Mouse (Mus musculus) forebrain, embryonic 11.5 days (tissue): ENCODE results near the gene Trim24. TPM values are rescaled to one million over a fixed set of nuclear protein-coding genes. Genes with fewer than 3 reads are reported as not detected.

ENCODE experiments used
- ATAC-seq: fragments of 200-750 bp; cut with Nextera tagmentation; replicated peaks from 2 replicates; pipeline ENCODE4 v1.8.0; 2017; ENCODE audit warnings: moderate TSS enrichment; ENCODE audit not compliant: low FRiP score
- DNase-seq: peaks from one replicate; pipeline ENCODE4 v3.0.0-alpha.2; 2017; ENCODE audit warnings: low spot score
- H3K27ac ChIP-seq: fragments of 300-500 bp; sonication (generic); 2 replicates; pipeline ENCODE4 v1.5.1; 2014; ENCODE audit warnings: low read depth, low read length
- H3K27me3 ChIP-seq: fragments of 300-500 bp; sonication (generic); 2 replicates; pipeline ENCODE4 v1.6.1; 2014; ENCODE audit warnings: mild to moderate bottlenecking, low read length, mixed read lengths; ENCODE audit not compliant: control insufficient read depth, insufficient read depth
- H3K36me3 ChIP-seq: fragments of 300-500 bp; sonication (generic); 2 replicates; pipeline ENCODE4 v1.6.1; 2014; ENCODE audit warnings: mild to moderate bottlenecking, low read length, moderate library complexity, mixed read lengths; ENCODE audit not compliant: control insufficient read depth, insufficient read depth
- H3K4me1 ChIP-seq: fragments of 300-500 bp; sonication (generic); replicated peaks from 2 replicates; pipeline ENCODE4 v1.6.1; 2014; ENCODE audit warnings: low read length, mixed read lengths; ENCODE audit not compliant: control insufficient read depth, insufficient read depth
- H3K4me2 ChIP-seq: fragments of 300-500 bp; sonication (generic); 2 replicates; pipeline ENCODE4 v1.6.1; 2014; ENCODE audit warnings: low read depth, mild to moderate bottlenecking, low read length, moderate library complexity, mixed read lengths; ENCODE audit not compliant: severe bottlenecking
- H3K4me3 ChIP-seq: fragments of 300-500 bp; sonication (generic); 2 replicates; pipeline ENCODE4 v1.5.1; 2014; ENCODE audit warnings: low read depth, low read length
- H3K9ac ChIP-seq: fragments of 300-500 bp; sonication (generic); 2 replicates; pipeline ENCODE4 v1.6.1; 2014; ENCODE audit warnings: low read length
- H3K9me3 ChIP-seq: fragments of 300-500 bp; sonication (generic); 2 replicates; pipeline ENCODE4 v1.6.1; 2016; ENCODE audit warnings: low read length, mixed read lengths; ENCODE audit not compliant: control insufficient read depth
- WGBS: fragments of 180-500 bp; shearing (Covaris S2); extraction: QIAGEN DNeasy Blood & Tissue Kit; methylation state at CpG from one replicate; pipeline ENCODE4 v1.1.7; 2014; 5-methylcytosine and 5-hydroxymethylcytosine counted together
- polyA plus RNA-seq: library from polyadenylated mRNA; unstranded; fragments of >200 nt; fragmentation: Nextera tagmentation; extraction: Ambion mirVana; gene quantifications from 2 replicates; pipeline ENCODE4 v1.2.1, GENCODE M21; 2014

Gene Trim24
- polyA plus RNA-seq, 1 experiment from 2014 or later, result 39.9 TPM

DNA sequence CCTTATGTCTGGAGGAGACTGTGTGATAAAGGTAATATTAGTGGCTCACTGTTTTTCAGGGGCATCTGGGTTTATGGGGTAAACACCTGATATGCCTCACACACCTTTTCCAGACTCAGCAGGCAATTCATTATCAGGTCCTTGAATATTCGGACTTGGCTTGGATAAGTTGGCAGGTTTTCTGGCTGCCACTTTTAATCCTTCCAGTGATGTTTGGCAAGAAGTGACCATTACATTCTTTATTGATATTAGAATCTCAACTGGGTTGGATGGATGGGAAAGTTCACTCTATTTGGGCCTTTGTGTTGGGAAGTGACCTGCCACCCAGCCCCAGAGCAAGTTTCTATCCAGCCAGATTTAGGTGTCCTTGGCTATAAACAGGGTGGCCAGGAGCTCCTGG, 7.6 kb downstream of the Trim24 start:
- DNase-seq, result no peak
- Histone ChIP-seq H3K4me1 (no peaks in the 10 kb centered on the region), H3K9me3 (peaks cover 47% of the 10 kb centered on the region), H3K4me3 (no peak overlapping the region), H3K27ac (no peak overlapping the region), H3K4me2 (no peak overlapping the region), H3K36me3 (peaks cover 25% of the 10 kb centered on the region), H3K27me3 (no peaks in the 10 kb centered on the region), H3K9ac (no peak overlapping the region)
- no peak for ATAC-seq
- 90% methylated on average over 1 of the region's 1 CpGs for WGBS

DNA sequence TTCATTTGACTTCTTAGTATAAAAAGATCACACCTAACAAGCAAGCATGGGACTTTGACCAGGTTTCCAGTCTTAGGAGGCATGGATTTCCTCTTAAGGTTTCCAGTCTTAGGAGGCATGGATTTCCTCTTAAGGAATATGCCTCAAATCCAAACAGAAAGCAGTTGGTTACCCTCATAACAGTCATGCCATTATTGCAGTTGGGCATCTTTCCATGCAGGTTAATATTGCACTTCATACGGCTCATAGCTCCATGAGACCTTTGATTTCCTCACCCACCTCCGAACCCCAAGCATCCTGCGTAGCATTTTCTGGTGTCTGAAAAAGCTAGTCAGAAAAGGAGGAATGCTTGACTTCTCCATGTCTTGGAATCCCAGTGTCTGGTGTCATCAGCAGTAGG, 10.0 kb downstream of the Trim24 start:
- Histone ChIP-seq H3K4me1 (no peaks in the 10 kb centered on the region), H3K4me3 (no peak overlapping the region), H3K9ac (no peak overlapping the region), H3K4me2 (no peak overlapping the region), H3K27ac (no peak overlapping the region), H3K9me3 (peaks cover 26% of the 10 kb centered on the region; the same call in 1 of the 2 replicates), H3K36me3 (peaks cover 25% of the 10 kb centered on the region), H3K27me3 (no peaks in the 10 kb centered on the region)
- WGBS, result 95% methylated on average over 3 of the region's 3 CpGs
- ATAC-seq, result no peak
- DNase-seq, result no peak

DNA sequence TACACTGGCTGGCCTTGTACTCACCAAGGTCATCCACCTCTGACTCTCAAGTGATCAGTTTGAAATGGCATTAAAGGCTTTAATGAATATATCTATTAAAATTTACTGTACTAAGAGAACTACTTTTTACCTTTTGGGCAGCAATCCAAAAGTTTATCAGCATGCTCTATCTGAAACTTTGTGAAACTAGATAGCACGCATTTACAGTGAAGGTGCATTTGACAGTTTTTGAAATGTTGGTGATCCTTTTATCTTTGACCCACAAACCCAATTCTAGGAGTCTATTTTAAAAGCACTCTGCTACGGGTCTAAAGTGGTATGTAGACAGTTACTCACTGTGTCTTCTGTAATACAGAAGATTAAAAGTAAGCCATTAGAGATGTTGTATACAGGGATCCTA, 23.0 kb downstream of the Trim24 start:
- WGBS, result 92% methylated on average over 2 of the region's 2 CpGs
- H3K4me2 ChIP-seq, result no peak overlapping the region
- peaks cover 6% of the 10 kb centered on the region; the same call in 1 of the 2 replicates for H3K9me3 ChIP-seq
- no peak overlapping the region for H3K9ac ChIP-seq
- no peak for DNase-seq
- no peak overlapping the region for H3K27ac ChIP-seq
- H3K27me3 ChIP-seq, result no peaks in the 10 kb centered on the region
- no peak for ATAC-seq
- no peaks in the 10 kb centered on the region for H3K36me3 ChIP-seq
- H3K4me3 ChIP-seq, result no peak overlapping the region
- no peaks in the 10 kb centered on the region for H3K4me1 ChIP-seq

DNA sequence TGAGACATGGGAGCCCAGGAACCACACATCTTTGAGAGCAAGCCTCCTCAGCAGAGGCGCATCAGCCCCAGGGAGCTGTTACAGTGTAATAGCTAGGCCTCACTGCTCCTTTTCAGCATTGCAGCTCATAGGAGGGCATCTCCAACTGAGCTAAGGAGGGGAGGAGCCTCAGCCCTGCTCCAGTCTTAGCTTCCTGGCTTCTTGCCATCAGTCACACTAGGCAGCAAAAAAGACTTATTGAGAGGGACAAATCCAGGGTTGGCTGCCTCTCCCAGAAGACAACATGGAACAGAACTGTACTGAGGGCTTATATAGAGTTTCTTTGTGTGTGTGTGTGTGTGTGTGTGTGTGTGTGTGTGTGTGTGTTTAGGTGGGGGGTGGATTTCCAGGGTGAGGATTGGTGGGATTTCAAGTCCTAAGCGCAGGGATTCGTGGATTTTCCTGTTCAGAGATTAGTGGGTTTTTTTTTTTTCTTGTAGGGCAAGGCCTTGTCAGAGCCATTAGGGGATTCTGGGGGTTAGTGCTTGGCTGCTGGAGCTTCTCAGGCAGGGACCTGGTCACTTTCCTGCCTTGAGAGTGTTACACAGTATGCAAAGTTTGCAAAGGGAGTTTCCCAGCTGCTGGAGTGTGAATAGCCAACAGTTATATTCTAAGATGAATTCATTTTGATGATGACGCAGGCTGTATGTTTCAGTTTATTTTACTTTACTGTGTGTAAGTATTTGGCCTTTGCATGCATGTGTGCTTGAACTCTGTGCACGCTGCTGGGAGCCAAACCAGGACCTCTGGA, 25.2 kb downstream of the Trim24 start:
- no peak overlapping the region for H3K9ac ChIP-seq
- no peaks in the 10 kb centered on the region for H3K4me1 ChIP-seq
- H3K4me2 ChIP-seq, result no peak overlapping the region
- WGBS, result 83% methylated on average over 5 of the region's 5 CpGs
- no peaks in the 10 kb centered on the region for H3K27me3 ChIP-seq
- no peak overlapping the region for H3K4me3 ChIP-seq
- DNase-seq (no peak), ATAC-seq (peak; percentile 42; the same call in 1 of the 2 replicates)
- no peaks in the 10 kb centered on the region for H3K36me3 ChIP-seq
- H3K9me3 ChIP-seq, result peaks cover 6% of the 10 kb centered on the region; the same call in 1 of the 2 replicates
- H3K27ac ChIP-seq, result no peak overlapping the region

DNA sequence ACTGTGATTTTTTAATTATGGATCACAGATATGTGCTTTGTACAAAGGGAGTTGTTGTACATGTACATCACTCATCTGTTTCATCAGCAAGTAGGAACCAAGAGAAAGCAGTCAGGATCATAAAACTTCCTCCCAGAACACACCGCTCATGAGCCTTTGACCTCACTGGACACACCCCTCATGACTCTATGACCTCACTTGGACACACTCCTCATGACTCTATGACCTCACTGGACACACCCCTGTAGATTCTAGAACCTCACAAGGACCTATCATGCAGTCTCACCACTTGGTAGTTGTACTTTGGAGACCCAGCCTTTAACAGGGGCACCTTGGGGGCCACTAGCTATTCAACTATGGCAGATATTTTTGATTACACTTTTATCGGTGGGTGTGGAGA, 29.6 kb downstream of the Trim24 start:
- WGBS, result 91% methylated on average over 2 of the region's 2 CpGs
- Histone ChIP-seq H3K27ac (no peak overlapping the region), H3K9me3 (no peaks in the 10 kb centered on the region), H3K4me3 (no peak overlapping the region), H3K4me1 (no peaks in the 10 kb centered on the region), H3K27me3 (no peaks in the 10 kb centered on the region), H3K4me2 (no peak overlapping the region), H3K36me3 (peaks cover 5% of the 10 kb centered on the region; the same call in 1 of the 2 replicates), H3K9ac (no peak overlapping the region)
- no peak for DNase-seq
- no peak for ATAC-seq

DNA sequence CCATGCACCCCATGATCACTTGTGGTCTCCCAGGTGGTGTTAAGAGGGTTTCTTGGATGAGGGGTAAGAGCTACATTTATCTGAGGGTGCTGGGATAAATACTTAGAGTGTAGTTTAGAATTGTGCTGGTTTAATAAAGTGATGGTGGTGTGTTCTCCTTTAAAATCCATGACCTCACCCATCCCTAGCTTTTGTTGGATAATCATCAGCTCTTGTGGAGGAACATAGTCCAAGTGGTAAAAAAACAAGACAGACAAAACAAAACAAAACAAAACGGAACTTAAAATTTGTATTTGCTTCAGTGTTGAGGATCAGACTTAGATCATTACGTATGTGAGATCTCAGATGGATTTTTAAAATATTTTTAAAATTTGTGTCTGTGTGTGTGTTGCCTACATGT, 31.2 kb downstream of the Trim24 start:
- no peaks in the 10 kb centered on the region for H3K4me1 ChIP-seq
- H3K36me3 ChIP-seq, result peaks cover 5% of the 10 kb centered on the region; the same call in 1 of the 2 replicates
- no peak for DNase-seq
- H3K9ac ChIP-seq, result no peak overlapping the region
- ATAC-seq, result no peak
- H3K4me3 ChIP-seq, result no peak overlapping the region
- WGBS, result 96% methylated on average over 2 of the region's 2 CpGs
- no peak overlapping the region for H3K27ac ChIP-seq
- H3K9me3 ChIP-seq, result no peaks in the 10 kb centered on the region
- no peaks in the 10 kb centered on the region for H3K27me3 ChIP-seq
- H3K4me2 ChIP-seq, result no peak overlapping the region

DNA sequence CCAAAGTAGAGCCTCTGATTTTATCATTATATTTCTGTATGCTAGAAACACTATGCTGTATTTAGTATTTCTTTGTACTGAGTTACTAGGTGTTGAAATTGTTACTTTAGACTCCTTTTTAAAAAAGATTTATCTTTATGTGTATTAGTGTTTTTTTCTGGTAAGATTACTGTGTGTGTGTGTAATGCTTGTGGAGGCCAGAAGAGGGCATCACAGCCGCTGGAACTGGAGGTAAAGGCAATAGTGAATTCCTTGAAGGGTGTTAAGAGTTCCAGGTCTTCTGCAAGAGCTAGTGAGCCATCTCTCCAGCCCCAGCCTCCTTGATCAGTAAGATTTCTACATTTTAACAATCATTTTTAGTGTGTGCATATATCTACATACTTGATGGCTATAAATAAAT, 33.2 kb downstream of the Trim24 start:
- Histone ChIP-seq H3K9me3 (no peaks in the 10 kb centered on the region), H3K4me2 (no peak overlapping the region), H3K4me1 (no peaks in the 10 kb centered on the region), H3K4me3 (no peak overlapping the region), H3K9ac (no peak overlapping the region), H3K27ac (no peak overlapping the region), H3K27me3 (no peaks in the 10 kb centered on the region), H3K36me3 (peaks cover 5% of the 10 kb centered on the region; the same call in 1 of the 2 replicates)
- no peak for ATAC-seq
- WGBS, result 90% methylated on average over 1 of the region's 1 CpGs
- DNase-seq, result no peak

DNA sequence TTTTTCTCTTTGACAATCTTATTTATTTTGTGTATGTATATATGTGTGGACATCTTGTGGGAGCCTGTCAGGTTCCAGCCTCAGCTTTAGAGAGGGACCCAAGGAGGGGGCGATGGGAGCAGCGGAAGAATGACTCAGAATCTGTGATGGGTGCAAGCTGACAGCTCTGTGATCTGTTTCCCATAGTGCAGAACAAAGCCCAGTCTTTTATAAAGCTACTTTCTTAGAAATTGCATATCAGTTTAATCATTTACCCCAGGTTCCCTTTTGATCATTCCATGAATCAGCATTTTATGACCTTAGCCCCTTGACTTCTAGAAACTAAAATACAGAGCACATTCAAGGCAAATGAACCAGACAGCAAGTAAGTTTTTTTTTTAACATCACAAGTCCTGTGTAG, 42.9 kb downstream of the Trim24 start:
- no peak overlapping the region for H3K27ac ChIP-seq
- no peaks in the 10 kb centered on the region for H3K4me1 ChIP-seq
- no peaks in the 10 kb centered on the region; the same call in 1 of the 2 replicates for H3K36me3 ChIP-seq
- DNase-seq, result no peak
- no peak overlapping the region for H3K4me3 ChIP-seq
- no peak overlapping the region for H3K9ac ChIP-seq
- H3K4me2 ChIP-seq, result no peak overlapping the region
- 98% methylated on average over 2 of the region's 2 CpGs for WGBS
- no peaks in the 10 kb centered on the region for H3K9me3 ChIP-seq
- H3K27me3 ChIP-seq, result no peaks in the 10 kb centered on the region
- ATAC-seq, result no peak

DNA sequence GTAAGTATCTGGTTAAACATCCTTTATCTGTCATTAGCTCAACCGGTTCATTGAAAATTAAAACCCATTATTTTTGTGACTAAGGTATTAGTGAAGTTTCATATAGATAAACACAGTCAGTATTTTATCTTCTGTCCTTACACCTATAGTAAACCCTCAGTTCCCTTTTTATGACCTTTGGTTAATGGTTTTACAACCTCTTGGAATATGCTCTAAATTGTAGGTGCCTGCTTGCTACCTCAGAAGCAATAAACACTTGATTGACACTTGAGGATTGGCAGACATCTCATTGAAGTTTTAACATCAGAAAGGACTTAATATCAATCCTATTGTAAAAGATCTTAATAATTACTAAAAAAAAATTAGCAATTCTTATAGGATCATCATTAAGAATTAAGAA, 54.5 kb downstream of the Trim24 start:
- Histone ChIP-seq H3K36me3 (peaks cover 4% of the 10 kb centered on the region; the same call in 1 of the 2 replicates), H3K4me2 (no peak overlapping the region), H3K27ac (no peak overlapping the region), H3K9me3 (no peaks in the 10 kb centered on the region; the same call in 1 of the 2 replicates), H3K4me1 (no peaks in the 10 kb centered on the region), H3K4me3 (no peak overlapping the region), H3K9ac (no peak overlapping the region), H3K27me3 (no peaks in the 10 kb centered on the region)
- ATAC-seq, result no peak
- 100% methylated on average over 1 of the region's 1 CpGs for WGBS
- no peak for DNase-seq
